Mouse (Mus musculus) liver, embryonic 13.5 days (tissue): ENCODE results near the gene Dntt. TPM values are rescaled to one million over a fixed set of nuclear protein-coding genes. Genes with fewer than 3 reads are reported as not detected.

ENCODE experiments used
- ATAC-seq: fragments of 200-750 bp; cut with Nextera tagmentation; 2 replicates; pipeline ENCODE4 v1.8.0; 2017; ENCODE audit warnings: low read depth, mild to moderate bottlenecking, moderate number of reproducible peaks, moderate library complexity
- DNase-seq: peaks from one replicate; pipeline ENCODE4 v3.0.0; 2022
- H3K27ac ChIP-seq: fragments of 300-500 bp; sonication (generic); 2 replicates; pipeline ENCODE4 v1.5.1; 2015; ENCODE audit warnings: moderate library complexity, mild to moderate bottlenecking, inconsistent platforms
- H3K27me3 ChIP-seq: fragments of 300-500 bp; sonication (generic); 2 replicates; pipeline ENCODE4 v1.6.1; 2015; ENCODE audit warnings: mild to moderate bottlenecking, inconsistent platforms
- H3K36me3 ChIP-seq: fragments of 300-500 bp; sonication (generic); 2 replicates; pipeline ENCODE4 v1.6.1; 2015; ENCODE audit warnings: mild to moderate bottlenecking, inconsistent platforms
- H3K4me1 ChIP-seq: fragments of 300-500 bp; sonication (generic); replicated peaks from 2 replicates; pipeline ENCODE4 v1.6.1; 2015; ENCODE audit warnings: inconsistent platforms
- H3K4me2 ChIP-seq: fragments of 300-500 bp; sonication (generic); 2 replicates; pipeline ENCODE4 v1.6.1; 2015; ENCODE audit warnings: inconsistent platforms, mild to moderate bottlenecking, moderate library complexity
- H3K4me3 ChIP-seq: fragments of 300-500 bp; sonication (generic); replicated peaks from 2 replicates; pipeline ENCODE4 v1.5.1; 2015; ENCODE audit warnings: mild to moderate bottlenecking, inconsistent platforms
- H3K9ac ChIP-seq: fragments of 300-500 bp; sonication (generic); 2 replicates; pipeline ENCODE4 v1.6.1; 2015; ENCODE audit warnings: mild to moderate bottlenecking, inconsistent platforms
- H3K9me3 ChIP-seq: fragments of 300-500 bp; sonication (generic); replicated peaks from 2 replicates; pipeline ENCODE4 v1.6.1; 2016; ENCODE audit warnings: inconsistent platforms
- WGBS: fragments of 180-500 bp; shearing (Covaris S2); methylation state at CpG from one replicate; pipeline ENCODE4 v1.1.7; 2015; ENCODE audit not compliant: insufficient replicate concordance; 5-methylcytosine and 5-hydroxymethylcytosine counted together
- polyA plus RNA-seq: library from polyadenylated mRNA; unstranded; fragments of >200 nt; fragmentation: Nextera tagmentation; extraction: Ambion mirVana; gene quantifications from 2 replicates; pipeline ENCODE4 v1.2.1, GENCODE M21; 2015

Dntt gene
- polyA plus RNA-seq, result 0.06 and 0.07 TPM in 2 replicates

- H3K4me3 ChIP-seq, result no peak within 1 kb of the TSS
- no peak within 1 kb of the TSS for H3K9ac ChIP-seq
- ATAC-seq, result no peak
- no peak within 1 kb of the TSS for H3K27ac ChIP-seq
- no peaks in the 10 kb centered on the region for H3K9me3 ChIP-seq
- no peaks in the 10 kb centered on the region for H3K36me3 ChIP-seq
- DNase-seq, result no peak
- H3K4me1 ChIP-seq, result no peaks in the 10 kb centered on the region
- WGBS, result 61% methylated on average over 6 of the region's 6 CpGs
- H3K27me3 ChIP-seq, result 0 out of 2 replicates have a peak, but pooled peaks cover 12% of the 10 kb centered on the region
- H3K4me2 ChIP-seq, result no peak within 1 kb of the TSS
Observed at GRCm38 (mm10) chr19:41029219-41029618, at the start of gene Dntt. Dntt (plus strand) TSS chr19:41029275.

GRCm38 (mm10) chr19:40980671-40981070 lies 48.4 kb upstream of the Dntt start:
- Histone ChIP-seq H3K4me1 (peaks cover 22% of the 10 kb centered on the region), H3K4me2 (no peak overlapping the region), H3K27ac (no peak overlapping the region), H3K36me3 (no peaks in the 10 kb centered on the region), H3K9me3 (no peaks in the 10 kb centered on the region), H3K27me3 (no peaks in the 10 kb centered on the region; the same call in 1 of the 2 replicates), H3K9ac (no peak overlapping the region), H3K4me3 (no peak overlapping the region)
- DNase-seq (no peak), ATAC-seq (no peak)
- 50% methylated on average over 5 of the region's 5 CpGs for WGBS

- no peaks in the 10 kb centered on the region for H3K9me3 ChIP-seq
- H3K4me2 ChIP-seq, result no peak overlapping the region
- peaks cover 2% of the 10 kb centered on the region for H3K27me3 ChIP-seq
- WGBS, result 82% methylated on average over 1 of the region's 1 CpGs
- H3K27ac ChIP-seq, result no peak overlapping the region
- no peak overlapping the region for H3K9ac ChIP-seq
- ATAC-seq (no peak), DNase-seq (no peak)
- H3K4me3 ChIP-seq, result no peak overlapping the region
- H3K4me1 ChIP-seq, result no peaks in the 10 kb centered on the region
- H3K36me3 ChIP-seq, result no peaks in the 10 kb centered on the region
Observed at GRCm38 (mm10) chr19:40984536-40984935, 44.5 kb upstream of the Dntt start.

- H3K9ac ChIP-seq, result no peak overlapping the region
- H3K4me3 ChIP-seq, result no peak overlapping the region
- no peak overlapping the region for H3K27ac ChIP-seq
- H3K27me3 ChIP-seq, result peaks cover 6% of the 10 kb centered on the region
- 0 out of 2 replicates have a peak, but pooled peaks cover 8% of the 10 kb centered on the region for H3K4me1 ChIP-seq
- no peak overlapping the region for H3K4me2 ChIP-seq
- ATAC-seq (no peak), DNase-seq (no peak)
- no peaks in the 10 kb centered on the region for H3K36me3 ChIP-seq
- WGBS, result 66% methylated on average over 5 of the region's 5 CpGs
- no peaks in the 10 kb centered on the region for H3K9me3 ChIP-seq
Observed at GRCm38 (mm10) chr19:40988856-40989255, 40.2 kb upstream of the Dntt start.

- Histone ChIP-seq H3K4me3 (no peak overlapping the region), H3K4me1 (0 out of 2 replicates have a peak, but pooled peaks cover 13% of the 10 kb centered on the region), H3K4me2 (no peak overlapping the region), H3K27ac (no peak overlapping the region), H3K27me3 (peaks cover 6% of the 10 kb centered on the region), H3K9ac (no peak overlapping the region), H3K36me3 (no peaks in the 10 kb centered on the region), H3K9me3 (no peaks in the 10 kb centered on the region)
- 63% methylated on average over 9 of the region's 9 CpGs for WGBS
- no peak for ATAC-seq
- no peak for DNase-seq
Observed at GRCm38 (mm10) chr19:40989961-40990600, 39.0 kb upstream of the Dntt start.

GRCm38 (mm10) chr19:40990781-40991343 lies 38.2 kb upstream of the Dntt start:
- WGBS, result 79% methylated on average over 17 of the region's 17 CpGs
- no peaks in the 10 kb centered on the region for H3K36me3 ChIP-seq
- H3K4me2 ChIP-seq, result no peak overlapping the region
- H3K27ac ChIP-seq, result no peak overlapping the region
- H3K4me1 ChIP-seq, result 0 out of 2 replicates have a peak, but pooled peaks cover 17% of the 10 kb centered on the region
- no peak overlapping the region for H3K9ac ChIP-seq
- ATAC-seq, result no peak
- H3K9me3 ChIP-seq, result no peaks in the 10 kb centered on the region
- H3K27me3 ChIP-seq, result peaks cover 10% of the 10 kb centered on the region
- DNase-seq, result no peak
- no peak overlapping the region for H3K4me3 ChIP-seq

- Histone ChIP-seq H3K4me2 (no peak overlapping the region), H3K36me3 (no peaks in the 10 kb centered on the region), H3K27ac (no peak overlapping the region), H3K4me1 (0 out of 2 replicates have a peak, but pooled peaks cover 17% of the 10 kb centered on the region), H3K4me3 (no peak overlapping the region), H3K9ac (no peak overlapping the region), H3K27me3 (peaks cover 12% of the 10 kb centered on the region), H3K9me3 (no peaks in the 10 kb centered on the region)
- DNase-seq (no peak), ATAC-seq (no peak)
- WGBS, result 61% methylated on average over 6 of the region's 7 CpGs
Observed at GRCm38 (mm10) chr19:40991626-40992025, 37.4 kb upstream of the Dntt start.

GRCm38 (mm10) chr19:40992096-40992495 lies 37.0 kb upstream of the Dntt start:
- no peak for DNase-seq
- no peak overlapping the region for H3K9ac ChIP-seq
- H3K4me3 ChIP-seq, result no peak overlapping the region
- no peaks in the 10 kb centered on the region for H3K36me3 ChIP-seq
- no peaks in the 10 kb centered on the region for H3K9me3 ChIP-seq
- WGBS, result 74% methylated on average over 11 of the region's 11 CpGs
- peaks cover 12% of the 10 kb centered on the region for H3K27me3 ChIP-seq
- 0 out of 2 replicates have a peak, but pooled peaks cover 17% of the 10 kb centered on the region for H3K4me1 ChIP-seq
- H3K4me2 ChIP-seq, result no peak overlapping the region
- no peak for ATAC-seq
- H3K27ac ChIP-seq, result no peak overlapping the region

- Histone ChIP-seq H3K4me1 (0 out of 2 replicates have a peak, but pooled peaks cover 17% of the 10 kb centered on the region), H3K4me3 (no peak overlapping the region), H3K36me3 (no peaks in the 10 kb centered on the region), H3K4me2 (no peak overlapping the region), H3K27me3 (peaks cover 16% of the 10 kb centered on the region), H3K9ac (no peak overlapping the region), H3K9me3 (no peaks in the 10 kb centered on the region), H3K27ac (no peak overlapping the region)
- no peak for ATAC-seq
- no peak for DNase-seq
- 64% methylated on average over 8 of the region's 8 CpGs for WGBS
Observed at GRCm38 (mm10) chr19:40992517-40993044, 36.5 kb upstream of the Dntt start.

- Histone ChIP-seq H3K4me1 (peaks cover 22% of the 10 kb centered on the region), H3K9me3 (no peaks in the 10 kb centered on the region), H3K9ac (no peak overlapping the region), H3K27ac (no peak overlapping the region), H3K4me2 (no peak overlapping the region), H3K27me3 (peaks cover 16% of the 10 kb centered on the region), H3K4me3 (no peak overlapping the region), H3K36me3 (no peaks in the 10 kb centered on the region)
- DNase-seq (no peak), ATAC-seq (no peak)
- 55% methylated on average over 5 of the region's 5 CpGs for WGBS
Observed at GRCm38 (mm10) chr19:40993356-40993755, 35.7 kb upstream of the Dntt start.

- Histone ChIP-seq H3K9me3 (no peaks in the 10 kb centered on the region), H3K4me3 (no peak within 1 kb of the TSS), H3K9ac (no peak within 1 kb of the TSS), H3K36me3 (no peaks in the 10 kb centered on the region), H3K4me2 (no peak within 1 kb of the TSS), H3K27me3 (peaks cover 16% of the 10 kb centered on the region), H3K27ac (no peak within 1 kb of the TSS; the same call in 1 of the 2 replicates), H3K4me1 (peaks cover 30% of the 10 kb centered on the region)
- WGBS, result 29% methylated on average over 8 of the region's 8 CpGs
- no peak for ATAC-seq
- DNase-seq, result no peak
Observed at GRCm38 (mm10) chr19:40994057-40994585, 35.0 kb upstream of the Dntt start, which contains the start of gene Blnk. Blnk (minus strand) TSS chr19:40994535.
